Mouse (Mus musculus) liver, embryonic 12.5 days (tissue): Measurements from ENCODE around the gene Ttyh2. TPM values are rescaled to one million over a fixed set of nuclear protein-coding genes. Genes with fewer than 3 reads are reported as not detected.

Experiments used
- ATAC-seq: fragments of 200-750 bp; cut with Nextera tagmentation; 2 replicates; pipeline ENCODE4 v1.8.0; 2017; ENCODE audit warnings: moderate number of reproducible peaks, mild to moderate bottlenecking, moderate library complexity
- H3K27ac ChIP-seq: fragments of 300-500 bp; sonication (generic); 2 replicates; pipeline ENCODE4 v1.5.1; 2016; ENCODE audit warnings: mild to moderate bottlenecking
- H3K27me3 ChIP-seq: fragments of 300-500 bp; sonication (generic); replicated peaks from 2 replicates; pipeline ENCODE4 v1.6.1; 2016; ENCODE audit warnings: mild to moderate bottlenecking, moderate library complexity
- H3K36me3 ChIP-seq: fragments of 300-500 bp; sonication (generic); 2 replicates; pipeline ENCODE4 v1.6.1; 2016; ENCODE audit warnings: mild to moderate bottlenecking, moderate library complexity
- H3K4me1 ChIP-seq: fragments of 300-500 bp; sonication (generic); 2 replicates; pipeline ENCODE4 v1.6.1; 2016
- H3K4me2 ChIP-seq: fragments of 300-500 bp; sonication (generic); 2 replicates; pipeline ENCODE4 v1.6.1; 2016; ENCODE audit warnings: mild to moderate bottlenecking, moderate library complexity
- H3K4me3 ChIP-seq: fragments of 300-500 bp; sonication (generic); 2 replicates; pipeline ENCODE4 v1.5.1; 2016; ENCODE audit warnings: mild to moderate bottlenecking, moderate library complexity
- H3K9ac ChIP-seq: fragments of 300-500 bp; sonication (generic); 2 replicates; pipeline ENCODE4 v1.6.1; 2016; ENCODE audit warnings: mild to moderate bottlenecking, moderate library complexity
- H3K9me3 ChIP-seq: fragments of 300-500 bp; sonication (generic); replicated peaks from 2 replicates; pipeline ENCODE4 v1.6.1; 2016; ENCODE audit warnings: mild to moderate bottlenecking, moderate library complexity
- WGBS: fragments of 180-500 bp; shearing (Covaris S2); methylation state at CpG from one replicate; pipeline ENCODE4 v1.1.7; 2016; ENCODE audit not compliant: insufficient replicate concordance; 5-methylcytosine and 5-hydroxymethylcytosine counted together
- polyA plus RNA-seq: library from polyadenylated mRNA; unstranded; fragments of >200 nt; fragmentation: Nextera tagmentation; extraction: Ambion mirVana; gene quantifications from 2 replicates; pipeline ENCODE4 v1.2.1, GENCODE M21; 2016

Ttyh2 gene
- polyA plus RNA-seq, 1 experiment from 2014 or later = 6.1 TPM

- H3K4me1 ChIP-seq = peaks cover 10% of the 10 kb centered on the region
- H3K27me3 ChIP-seq = no peaks in the 10 kb centered on the region
- no peak overlapping the region for H3K27ac ChIP-seq
- H3K9me3 ChIP-seq = no peaks in the 10 kb centered on the region
- no peak overlapping the region for H3K4me3 ChIP-seq
- H3K36me3 ChIP-seq = peaks cover 15% of the 10 kb centered on the region; the same call in 1 of the 2 replicates
- H3K9ac ChIP-seq = no peak overlapping the region
- H3K4me2 ChIP-seq = no peak overlapping the region
- no peak for ATAC-seq
- 71% methylated on average over 6 of the region's 6 CpGs for WGBS
Measured at GRCm38 (mm10) chr11:114693456-114693855, 18.2 kb downstream of the Ttyh2 start.

DNA sequence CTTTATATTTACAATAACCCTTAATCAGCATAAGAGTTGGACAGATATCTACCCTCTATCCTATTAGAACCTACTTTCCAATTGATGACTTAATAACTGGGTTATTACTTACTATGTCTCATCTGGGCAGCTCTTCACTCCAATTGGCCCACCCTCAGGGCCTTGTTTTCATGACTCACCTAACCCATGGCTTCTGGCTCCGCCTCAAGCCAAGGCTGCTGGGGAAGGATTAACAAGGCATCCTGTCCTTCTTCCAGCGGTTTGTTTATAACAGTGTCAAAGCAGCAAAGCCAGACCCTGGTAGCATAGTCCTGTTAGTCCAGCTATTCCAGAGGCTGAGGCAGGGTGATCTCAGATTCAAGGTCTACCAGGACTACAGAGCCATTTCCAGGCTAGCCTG, 19.2 kb downstream of the Ttyh2 start:
- Histone ChIP-seq H3K27ac (no peak overlapping the region), H3K27me3 (no peaks in the 10 kb centered on the region)
- WGBS = 65% methylated on average over 2 of the region's 2 CpGs

DNA sequence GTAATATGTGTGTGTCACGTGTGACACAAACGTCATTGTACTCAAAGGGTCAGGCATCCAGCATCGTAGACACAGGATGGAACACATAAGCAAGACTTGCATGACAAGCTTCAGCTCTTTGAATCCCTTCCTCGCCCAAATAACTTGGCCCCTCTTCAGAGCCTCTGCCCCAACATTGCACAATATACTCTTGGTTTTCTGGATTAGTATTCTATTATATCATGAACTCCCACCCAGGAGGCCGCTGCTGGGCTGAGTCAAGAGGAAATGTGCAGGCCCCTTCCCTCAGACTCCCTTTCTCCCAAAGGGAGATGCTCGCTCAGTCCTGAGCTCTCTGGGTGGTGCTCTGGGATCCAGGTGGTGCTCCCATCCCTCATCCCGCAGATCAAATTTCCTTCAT, 23.3 kb downstream of the Ttyh2 start:
- WGBS = 77% methylated on average over 7 of the region's 7 CpGs
- Histone ChIP-seq H3K27me3 (no peaks in the 10 kb centered on the region), H3K4me2 (no peak overlapping the region), H3K36me3 (peaks cover 8% of the 10 kb centered on the region; the same call in 1 of the 2 replicates), H3K9ac (no peak overlapping the region), H3K4me1 (no peaks in the 10 kb centered on the region), H3K27ac (no peak overlapping the region), H3K4me3 (no peak overlapping the region), H3K9me3 (no peaks in the 10 kb centered on the region)
- no peak for ATAC-seq

More for the DNA sequence above, 19.2 kb downstream of the Ttyh2 start:
- no peak for ATAC-seq
- peaks cover 10% of the 10 kb centered on the region for H3K4me1 ChIP-seq
- no peaks in the 10 kb centered on the region for H3K9me3 ChIP-seq
- H3K4me3 ChIP-seq = no peak overlapping the region
- H3K9ac ChIP-seq = no peak overlapping the region
- no peak overlapping the region for H3K4me2 ChIP-seq
- H3K36me3 ChIP-seq = peaks cover 15% of the 10 kb centered on the region; the same call in 1 of the 2 replicates

DNA sequence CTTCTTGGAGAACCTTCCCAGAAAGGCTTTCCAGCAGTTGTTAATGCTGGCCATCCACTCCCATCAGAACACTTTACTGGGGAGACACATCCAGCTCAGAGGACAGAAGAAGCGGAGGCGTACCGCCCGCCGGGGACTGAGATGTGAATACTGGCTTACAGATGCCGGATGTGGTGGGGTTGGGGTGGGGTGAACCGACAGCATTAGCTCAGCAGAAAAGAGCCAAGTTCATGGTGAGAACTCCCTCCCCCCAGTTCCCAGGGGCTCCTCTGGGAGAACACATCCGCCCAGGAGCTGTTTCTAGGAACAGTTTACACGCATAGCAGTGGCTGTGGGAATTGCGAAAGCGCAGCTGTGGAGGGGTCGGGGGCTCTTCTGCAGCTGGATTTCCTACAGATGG, 24.3 kb downstream of the Ttyh2 start:
- 67% methylated on average over 12 of the region's 12 CpGs for WGBS

DNA sequence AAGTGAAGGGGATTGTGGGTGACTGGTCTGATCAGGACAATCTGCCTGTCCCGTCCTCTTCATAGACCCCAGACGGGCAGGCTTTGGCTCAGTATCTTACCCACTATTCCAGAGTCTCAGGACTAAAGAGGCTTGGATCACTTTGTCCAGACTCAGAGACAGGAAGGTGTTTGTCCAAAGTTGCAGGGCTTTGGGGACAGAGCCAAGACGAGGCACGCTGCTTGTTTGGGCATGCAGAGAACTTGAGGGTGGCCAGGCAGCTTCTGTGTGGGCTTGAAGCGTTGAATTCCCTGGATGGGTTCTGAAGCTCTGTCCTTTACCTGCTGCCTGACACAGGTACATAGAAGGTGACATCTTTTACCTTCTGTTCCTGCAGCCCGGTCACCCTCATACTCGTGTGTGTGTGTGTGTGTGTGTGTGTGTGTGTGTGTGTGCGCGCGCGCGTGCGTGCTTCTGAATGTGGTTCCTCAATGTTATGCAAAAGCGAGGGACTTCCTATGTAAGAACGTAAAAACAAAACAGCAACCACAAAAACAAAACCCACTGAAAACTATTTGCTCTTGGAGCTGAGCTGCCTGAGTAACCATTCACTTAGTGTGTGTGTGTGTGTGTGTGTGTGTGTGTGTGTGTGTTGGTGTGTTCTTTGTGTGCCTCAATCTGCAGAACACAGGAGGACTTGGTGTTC, 27.2 kb downstream of the Ttyh2 start:
- no peaks in the 10 kb centered on the region for H3K36me3 ChIP-seq
- H3K27ac ChIP-seq = no peak overlapping the region
- no peak overlapping the region for H3K4me2 ChIP-seq
- H3K27me3 ChIP-seq = no peaks in the 10 kb centered on the region
- no peak overlapping the region; the same call in 1 of the 2 replicates for H3K9ac ChIP-seq
- ATAC-seq = no peak
- H3K9me3 ChIP-seq = no peaks in the 10 kb centered on the region
- WGBS = 77% methylated on average over 15 of the region's 15 CpGs
- H3K4me3 ChIP-seq = no peak overlapping the region
- H3K4me1 ChIP-seq = no peaks in the 10 kb centered on the region

More for the DNA sequence above, 24.3 kb downstream of the Ttyh2 start:
- Histone ChIP-seq H3K9me3 (no peaks in the 10 kb centered on the region), H3K27ac (no peak overlapping the region), H3K4me1 (no peaks in the 10 kb centered on the region), H3K4me2 (no peak overlapping the region), H3K27me3 (no peaks in the 10 kb centered on the region), H3K36me3 (peaks cover 8% of the 10 kb centered on the region; the same call in 1 of the 2 replicates), H3K4me3 (no peak overlapping the region), H3K9ac (no peak overlapping the region)
- ATAC-seq = no peak

GRCm38 (mm10) chr11:114702996-114703361, 27.7 kb downstream of the Ttyh2 start:
- Histone ChIP-seq H3K4me1 (no peaks in the 10 kb centered on the region), H3K27me3 (no peaks in the 10 kb centered on the region), H3K27ac (no peak overlapping the region), H3K4me3 (no peak overlapping the region), H3K9me3 (no peaks in the 10 kb centered on the region), H3K36me3 (no peaks in the 10 kb centered on the region), H3K9ac (no peak overlapping the region), H3K4me2 (no peak overlapping the region)
- 72% methylated on average over 6 of the region's 6 CpGs for WGBS
- no peak for ATAC-seq

DNA sequence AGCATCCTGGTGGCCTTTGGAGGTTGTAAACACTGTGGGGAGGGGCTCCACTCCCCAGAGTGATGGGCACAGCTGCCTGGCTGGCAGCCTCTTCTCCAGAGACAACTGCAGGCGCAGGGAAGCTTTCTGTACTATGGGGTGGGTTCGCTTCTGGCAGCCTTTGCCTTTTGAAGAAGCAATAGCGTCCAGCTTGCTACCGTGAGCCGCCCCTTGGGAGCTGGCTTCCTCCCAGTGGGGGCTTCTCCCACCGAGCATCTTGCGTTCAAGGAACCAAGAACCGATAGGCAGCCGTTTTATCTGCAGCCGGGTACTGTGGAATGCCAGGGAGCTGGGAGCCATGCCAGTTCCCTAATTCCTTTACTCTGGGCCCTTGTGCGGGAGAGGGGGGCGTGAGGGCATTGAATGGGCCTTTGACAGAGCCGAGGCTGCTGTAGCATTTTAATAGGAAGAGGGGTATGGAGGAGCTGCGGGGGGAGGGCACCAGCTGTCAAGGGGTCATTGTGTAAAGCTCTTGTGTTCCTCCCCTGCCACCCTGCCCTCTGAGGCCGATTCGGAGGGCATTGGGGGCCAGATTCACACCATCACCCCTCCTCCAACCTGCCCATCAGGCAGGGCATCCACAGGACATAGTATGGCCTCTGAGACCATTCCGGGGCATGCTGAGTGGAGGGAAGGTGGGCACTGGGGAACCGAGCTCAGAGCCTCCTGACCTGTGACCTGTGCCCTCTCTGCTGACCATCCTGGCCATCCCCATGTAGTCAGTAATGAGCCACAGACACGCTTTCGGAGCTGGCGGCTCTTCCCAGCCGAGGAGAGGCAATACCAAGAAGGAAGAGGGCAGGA, 29.1 kb downstream of the Ttyh2 start:
- Histone ChIP-seq H3K27me3 (no peaks in the 10 kb centered on the region), H3K27ac (no peak overlapping the region), H3K9me3 (no peaks in the 10 kb centered on the region), H3K4me3 (no peak overlapping the region), H3K4me2 (no peak overlapping the region), H3K36me3 (peaks cover 5% of the 10 kb centered on the region; the same call in 1 of the 2 replicates), H3K4me1 (no peaks in the 10 kb centered on the region), H3K9ac (no peak overlapping the region)
- no peak for ATAC-seq
- WGBS = 67% methylated on average over 22 of the region's 22 CpGs

GRCm38 (mm10) chr11:114706358-114706757, 31.1 kb downstream of the Ttyh2 start:
- no peak for ATAC-seq
- H3K4me3 ChIP-seq = no peak overlapping the region
- no peak overlapping the region for H3K4me2 ChIP-seq
- H3K36me3 ChIP-seq = peaks cover 5% of the 10 kb centered on the region; the same call in 1 of the 2 replicates
- no peaks in the 10 kb centered on the region for H3K27me3 ChIP-seq
- no peaks in the 10 kb centered on the region for H3K4me1 ChIP-seq
- H3K9ac ChIP-seq = no peak overlapping the region
- no peak overlapping the region for H3K27ac ChIP-seq
- WGBS = 61% methylated on average over 5 of the region's 5 CpGs
- H3K9me3 ChIP-seq = no peaks in the 10 kb centered on the region

GRCm38 (mm10) chr11:114711393-114711792, 36.2 kb downstream of the Ttyh2 start:
- no peak for ATAC-seq
- H3K9ac ChIP-seq = no peak overlapping the region
- H3K36me3 ChIP-seq = peaks cover 5% of the 10 kb centered on the region; the same call in 1 of the 2 replicates
- no peak overlapping the region for H3K27ac ChIP-seq
- H3K9me3 ChIP-seq = no peaks in the 10 kb centered on the region
- no peaks in the 10 kb centered on the region for H3K27me3 ChIP-seq
- no peak overlapping the region for H3K4me2 ChIP-seq
- 66% methylated on average over 3 of the region's 3 CpGs for WGBS
- H3K4me3 ChIP-seq = no peak overlapping the region
- H3K4me1 ChIP-seq = no peaks in the 10 kb centered on the region

- Histone ChIP-seq H3K4me3 (no peak overlapping the region), H3K27me3 (no peaks in the 10 kb centered on the region), H3K4me1 (no peaks in the 10 kb centered on the region), H3K4me2 (no peak overlapping the region), H3K27ac (no peak overlapping the region), H3K36me3 (peaks cover 5% of the 10 kb centered on the region; the same call in 1 of the 2 replicates), H3K9me3 (no peaks in the 10 kb centered on the region), H3K9ac (no peak overlapping the region)
- no peak for ATAC-seq
- WGBS = 81% methylated on average over 12 of the region's 12 CpGs
Measured at GRCm38 (mm10) chr11:114711861-114712260, 36.6 kb downstream of the Ttyh2 start.

GRCm38 (mm10) chr11:114714526-114714925, 39.3 kb downstream of the Ttyh2 start:
- Histone ChIP-seq H3K4me3 (no peak overlapping the region), H3K4me1 (no peaks in the 10 kb centered on the region), H3K9me3 (no peaks in the 10 kb centered on the region), H3K36me3 (no peaks in the 10 kb centered on the region), H3K27ac (no peak overlapping the region), H3K27me3 (no peaks in the 10 kb centered on the region), H3K9ac (no peak overlapping the region), H3K4me2 (no peak overlapping the region)
- WGBS = 82% methylated on average over 6 of the region's 6 CpGs
- no peak for ATAC-seq

DNA sequence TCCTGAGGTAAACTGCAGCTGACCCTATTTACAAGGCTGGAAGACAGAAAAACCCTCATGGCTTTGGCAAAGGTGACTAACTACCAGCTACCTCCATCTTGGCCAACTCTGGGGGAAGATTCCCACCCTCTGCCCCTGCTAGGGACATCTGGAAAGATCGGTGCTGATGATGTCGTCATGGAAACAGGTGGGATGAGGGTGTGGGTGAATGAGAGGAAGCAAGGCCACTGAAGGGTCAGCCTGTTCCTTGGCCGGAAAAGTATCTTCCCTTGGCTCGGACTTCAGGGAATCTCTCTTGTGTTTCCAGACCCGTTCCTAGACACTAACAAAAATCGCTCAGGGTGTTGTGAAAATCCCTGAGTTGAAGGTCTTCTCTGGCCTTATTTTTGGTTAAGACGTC, 40.3 kb downstream of the Ttyh2 start:
- no peak for ATAC-seq
- H3K27me3 ChIP-seq = no peaks in the 10 kb centered on the region
- H3K36me3 ChIP-seq = no peaks in the 10 kb centered on the region
- 68% methylated on average over 7 of the region's 7 CpGs for WGBS
- no peaks in the 10 kb centered on the region for H3K4me1 ChIP-seq
- H3K9ac ChIP-seq = no peak overlapping the region
- no peak overlapping the region for H3K4me2 ChIP-seq
- H3K4me3 ChIP-seq = no peak overlapping the region
- no peaks in the 10 kb centered on the region for H3K9me3 ChIP-seq
- H3K27ac ChIP-seq = no peak overlapping the region
